Mouse (Mus musculus) lung, adult 10 weeks (tissue): ENCODE measurements around the gene Selenbp2. TPM values are rescaled to one million over a fixed set of nuclear protein-coding genes. Genes with fewer than 3 reads are reported as not detected.

ENCODE experiments used
- polyA plus RNA-seq: library from polyadenylated mRNA; stranded (reverse); fragments of 350-450 nt; fragmentation: Illumina TruSeq; extraction: RNeasy Lipid Tissue Mini Kit (QIAGEN cat#74804); gene quantifications from one replicate; pipeline ENCODE4 v1.2.3, GENCODE M21; 2014; ENCODE audit warnings: low read depth, low replicate concordance; ENCODE audit not compliant: insufficient read depth

Selenbp2 gene
- 5.0 TPM for polyA plus RNA-seq

DNA sequence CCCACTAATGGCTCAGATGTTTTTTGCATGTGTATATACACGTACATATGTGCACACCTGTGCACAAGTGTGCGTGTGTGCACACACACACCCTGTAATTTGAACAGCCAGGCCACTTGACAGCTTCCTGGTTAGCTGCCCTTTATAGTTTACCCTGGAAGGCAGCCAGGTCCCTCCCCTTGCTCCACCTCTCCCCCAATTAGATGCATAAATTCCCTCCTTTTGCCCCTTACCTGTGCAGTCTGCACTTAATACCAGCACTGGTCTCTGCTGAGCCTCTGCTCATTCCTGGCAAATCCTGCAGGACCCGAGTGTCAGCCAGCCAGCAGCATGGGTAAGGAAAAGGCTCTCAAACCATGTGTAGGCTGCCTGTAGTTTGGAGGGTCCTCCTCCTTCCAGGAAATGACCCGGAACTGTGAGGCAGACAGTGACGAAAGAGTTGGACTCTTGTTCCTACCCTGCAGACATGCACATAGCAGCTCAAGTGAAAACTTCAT lies at the start of gene Selenbp2:
Gene Selenbp2 (plus strand): TSS at position 228 of the 497 bp plus-strand sequence.

DNA sequence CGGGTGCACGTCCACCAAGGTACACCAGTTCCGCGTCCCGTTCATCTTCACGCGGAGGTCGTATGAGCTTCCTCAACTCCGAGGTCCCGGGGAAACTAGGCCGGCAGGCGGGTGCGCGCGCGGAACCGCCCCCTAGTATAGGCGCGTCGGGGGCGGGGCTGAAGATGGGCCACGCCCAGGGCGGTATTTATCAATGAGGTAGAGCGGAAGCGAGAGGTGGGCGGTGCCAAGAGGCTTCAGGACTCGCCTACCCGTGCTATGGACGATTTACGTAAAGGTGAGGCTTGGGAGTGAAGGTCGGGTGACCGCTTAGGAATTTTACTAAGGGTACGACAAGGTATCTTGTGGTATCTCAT lies 34.6 kb upstream of the Selenbp2 start, which contains the start of gene Tuft1:
Gene Tuft1 (minus strand): TSS at position 133 of the 356 bp plus-strand sequence.

Other genes starting within 250 kb of the Selenbp2 start
- gene Oaz3, start 249.6 kb upstream of the Selenbp2 start, polyA plus RNA-seq = not detected
- gene Celf3, start 215.3 kb upstream of the Selenbp2 start, polyA plus RNA-seq = 0.17 TPM
- gene Riiad1, start 213.2 kb upstream of the Selenbp2 start, polyA plus RNA-seq = 31.7 TPM
- gene Snx27, start 110.8 kb upstream of the Selenbp2 start, polyA plus RNA-seq = 10.9 TPM
- gene Gm10972, start 50.4 kb upstream of the Selenbp2 start, polyA plus RNA-seq = not detected
- gene Tuft1, start 34.7 kb upstream of the Selenbp2 start, polyA plus RNA-seq = 18.9 TPM
- 15.6 TPM for gene Cgn, start 92.9 kb downstream of the Selenbp2 start, polyA plus RNA-seq
- gene Pogz, start 144.0 kb downstream of the Selenbp2 start, polyA plus RNA-seq = 6.0 TPM
- 261 TPM for gene Psmb4, start 193.4 kb downstream of the Selenbp2 start, polyA plus RNA-seq
- gene Selenbp1, start 239.5 kb downstream of the Selenbp2 start, polyA plus RNA-seq = 818 TPM